Mouse (Mus musculus): ENCODE measurements at regions not wholly inside any gene's neighbourhood (a gene's known extent, or its start where the extent isn't known, plus 50 kb on each side); places are given as distances from the start of the nearest gene placed in this dataset.

DNA sequence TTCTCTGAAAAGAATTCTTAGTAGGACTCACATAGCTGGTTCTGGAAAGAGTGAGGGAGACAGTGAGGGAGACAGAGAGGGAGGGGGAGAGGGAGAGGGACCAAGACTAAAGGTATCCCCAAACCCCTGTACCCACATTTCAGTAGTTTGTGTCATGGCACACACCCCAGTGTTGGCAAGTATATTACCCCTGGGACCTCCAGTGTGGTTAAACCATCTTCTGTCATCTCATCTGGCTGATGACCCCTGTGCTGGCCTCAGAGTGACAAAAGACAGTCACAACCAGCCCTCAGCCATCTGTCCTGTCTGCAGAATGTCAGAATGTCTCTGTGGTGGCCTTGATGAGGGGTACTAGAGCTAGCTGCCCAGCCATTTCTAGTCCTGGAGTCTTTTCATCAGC is 107.6 kb upstream of the Clstn2 start:
- TF ChIP-seq MYOD1 (IDR thresholded peaks at IDR 0.05; ENCODE audit: control insufficient read depth in 1 of 3, insufficient read length in 2 of 3, low read depth in 2 of 3) (no peak), USF1 (IDR thresholded peaks at IDR 0.05; ENCODE audit: low read depth) (no peak), POLR2A (IDR thresholded peaks at IDR 0.05; ENCODE audit: insufficient read length, low read depth) (no peak)

Data from myocyte (in vitro differentiated cells).